Mouse (Mus musculus): ENCODE measurements at regions not wholly inside any gene's neighbourhood (a gene's known extent, or its start where the extent isn't known, plus 50 kb on each side); places are given as distances from the start of the nearest gene placed in this dataset.

GRCm38 (mm10) chr16:49965528-49966250 lies 165.4 kb downstream of the Cd47 start:
- no peaks in the 10 kb centered on the region for H3K9me3 ChIP-seq (replicated peaks)
- peak; percentile 78 for ATAC-seq (ENCODE audit: low FRiP score)
- no peaks in the 10 kb centered on the region for H3K36me3 ChIP-seq
- H3K27ac ChIP-seq = 0 out of 2 replicates have a peak overlapping the region, but pooled peaks have one; percentile 30
- H3K9ac ChIP-seq = no peak overlapping the region
- no peak overlapping the region for H3K4me3 ChIP-seq
- 37% methylated on average over 7 of the region's 7 CpGs for WGBS
- H3K4me2 ChIP-seq (replicated peaks) = no peak overlapping the region
- H3K4me1 ChIP-seq = peaks cover 10% of the 10 kb centered on the region; the same call in 1 of the 2 replicates
- no peaks in the 10 kb centered on the region for H3K27me3 ChIP-seq

GRCm38 (mm10) chr16:49966251-49966588 lies 165.9 kb downstream of the Cd47 start:
- ATAC-seq (ENCODE audit: low FRiP score) = no peak
- Histone ChIP-seq H3K27ac (no peak overlapping the region), H3K9me3 (replicated peaks) (no peaks in the 10 kb centered on the region), H3K4me2 (replicated peaks) (no peak overlapping the region), H3K36me3 (no peaks in the 10 kb centered on the region), H3K4me3 (no peak overlapping the region), H3K4me1 (peaks cover 10% of the 10 kb centered on the region; the same call in 1 of the 2 replicates), H3K27me3 (no peaks in the 10 kb centered on the region), H3K9ac (no peak overlapping the region)
- WGBS = 59% methylated on average over 2 of the region's 2 CpGs

GRCm38 (mm10) chr16:49967110-49967509 lies 166.8 kb downstream of the Cd47 start:
- Histone ChIP-seq H3K36me3 (no peaks in the 10 kb centered on the region), H3K4me1 (peaks cover 10% of the 10 kb centered on the region; the same call in 1 of the 2 replicates), H3K4me2 (replicated peaks) (no peak overlapping the region), H3K27me3 (no peaks in the 10 kb centered on the region), H3K9ac (no peak overlapping the region), H3K9me3 (replicated peaks) (no peaks in the 10 kb centered on the region), H3K27ac (no peak overlapping the region), H3K4me3 (no peak overlapping the region)
- 92% methylated on average over 7 of the region's 7 CpGs for WGBS
- ATAC-seq (ENCODE audit: low FRiP score) = no peak

GRCm38 (mm10) chr16:49968291-49968870 lies 168.0 kb downstream of the Cd47 start:
- peaks cover 10% of the 10 kb centered on the region; the same call in 1 of the 2 replicates for H3K4me1 ChIP-seq
- no peak overlapping the region for H3K4me2 ChIP-seq (replicated peaks)
- WGBS = 72% methylated on average over 4 of the region's 4 CpGs
- H3K4me3 ChIP-seq = no peak overlapping the region
- no peak overlapping the region for H3K9ac ChIP-seq
- no peaks in the 10 kb centered on the region for H3K9me3 ChIP-seq (replicated peaks)
- no peak overlapping the region for H3K27ac ChIP-seq
- H3K27me3 ChIP-seq = no peaks in the 10 kb centered on the region
- ATAC-seq (ENCODE audit: low FRiP score) = no peak
- no peaks in the 10 kb centered on the region for H3K36me3 ChIP-seq

- H3K4me2 ChIP-seq (replicated peaks) = no peak overlapping the region
- H3K4me1 ChIP-seq = peaks cover 10% of the 10 kb centered on the region; the same call in 1 of the 2 replicates
- no peak overlapping the region for H3K27ac ChIP-seq
- ATAC-seq (ENCODE audit: low FRiP score) = no peak
- no peaks in the 10 kb centered on the region for H3K36me3 ChIP-seq
- no peak overlapping the region for H3K9ac ChIP-seq
- H3K27me3 ChIP-seq = no peaks in the 10 kb centered on the region
- H3K9me3 ChIP-seq (replicated peaks) = no peaks in the 10 kb centered on the region
- no peak overlapping the region for H3K4me3 ChIP-seq
- WGBS = 96% methylated on average over 4 of the region's 4 CpGs
These were observed 168.7 kb downstream of the Cd47 start for GRCm38 (mm10) chr16:49969035-49969434.

GRCm38 (mm10) chr16:49969693-49970296 lies 169.5 kb downstream of the Cd47 start:
- Histone ChIP-seq H3K9me3 (replicated peaks) (no peaks in the 10 kb centered on the region), H3K4me3 (no peak overlapping the region), H3K27ac (no peak overlapping the region), H3K9ac (no peak overlapping the region), H3K27me3 (no peaks in the 10 kb centered on the region), H3K4me1 (peaks cover 10% of the 10 kb centered on the region; the same call in 1 of the 2 replicates), H3K36me3 (no peaks in the 10 kb centered on the region), H3K4me2 (replicated peaks) (no peak overlapping the region)
- no peak for ATAC-seq (ENCODE audit: low FRiP score)
- WGBS = 95% methylated on average over 2 of the region's 2 CpGs

GRCm38 (mm10) chr16:49970297-49970804 lies 170.0 kb downstream of the Cd47 start:
- H3K27ac ChIP-seq = no peak overlapping the region
- no peak overlapping the region for H3K4me3 ChIP-seq
- H3K9ac ChIP-seq = no peak overlapping the region
- H3K36me3 ChIP-seq = no peaks in the 10 kb centered on the region
- no peaks in the 10 kb centered on the region for H3K27me3 ChIP-seq
- no peak for ATAC-seq (ENCODE audit: low FRiP score)
- no peaks in the 10 kb centered on the region for H3K9me3 ChIP-seq (replicated peaks)
- H3K4me1 ChIP-seq = peaks cover 8% of the 10 kb centered on the region; the same call in 1 of the 2 replicates
- H3K4me2 ChIP-seq (replicated peaks) = no peak overlapping the region
- 79% methylated on average over 2 of the region's 2 CpGs for WGBS

- Histone ChIP-seq H3K4me1 (0 out of 2 replicates have a peak, but pooled peaks cover 1% of the 10 kb centered on the region), H3K27me3 (no peaks in the 10 kb centered on the region), H3K27ac (no peak overlapping the region), H3K9me3 (replicated peaks) (no peaks in the 10 kb centered on the region), H3K4me3 (no peak overlapping the region), H3K4me2 (replicated peaks) (no peak overlapping the region), H3K36me3 (no peaks in the 10 kb centered on the region), H3K9ac (no peak overlapping the region)
- no peak for ATAC-seq (ENCODE audit: low FRiP score)
- WGBS = 86% methylated on average over 3 of the region's 3 CpGs
These were observed 170.8 kb downstream of the Cd47 start for GRCm38 (mm10) chr16:49971141-49971555.

GRCm38 (mm10) chr16:49977276-49977675 lies 176.9 kb downstream of the Cd47 start:
- Histone ChIP-seq H3K4me2 (replicated peaks) (no peak overlapping the region), H3K4me1 (no peaks in the 10 kb centered on the region), H3K9ac (no peak overlapping the region), H3K27ac (no peak overlapping the region), H3K4me3 (no peak overlapping the region), H3K9me3 (replicated peaks) (no peaks in the 10 kb centered on the region), H3K36me3 (no peaks in the 10 kb centered on the region), H3K27me3 (no peaks in the 10 kb centered on the region)
- WGBS = 86% methylated on average over 2 of the region's 2 CpGs
- ATAC-seq (ENCODE audit: low FRiP score) = no peak

- Histone ChIP-seq H3K4me2 (replicated peaks) (no peak overlapping the region), H3K27ac (no peak overlapping the region), H3K4me1 (no peaks in the 10 kb centered on the region), H3K36me3 (no peaks in the 10 kb centered on the region), H3K4me3 (no peak overlapping the region), H3K9ac (no peak overlapping the region), H3K27me3 (no peaks in the 10 kb centered on the region), H3K9me3 (replicated peaks) (no peaks in the 10 kb centered on the region)
- 90% methylated on average over 4 of the region's 4 CpGs for WGBS
- no peak for ATAC-seq (ENCODE audit: low FRiP score)
These were observed 179.2 kb downstream of the Cd47 start for GRCm38 (mm10) chr16:49979426-49979940.

GRCm38 (mm10) chr16:49980178-49980646 lies 179.9 kb downstream of the Cd47 start:
- H3K4me3 ChIP-seq = no peak overlapping the region
- H3K36me3 ChIP-seq = no peaks in the 10 kb centered on the region
- H3K4me2 ChIP-seq (replicated peaks) = no peak overlapping the region
- no peak for ATAC-seq (ENCODE audit: low FRiP score)
- H3K27ac ChIP-seq = no peak overlapping the region
- 40% methylated on average over 10 of the region's 10 CpGs for WGBS
- H3K9me3 ChIP-seq (replicated peaks) = no peaks in the 10 kb centered on the region
- H3K9ac ChIP-seq = no peak overlapping the region
- H3K4me1 ChIP-seq = 0 out of 2 replicates have a peak, but pooled peaks cover under 1% of the 10 kb centered on the region
- H3K27me3 ChIP-seq = no peaks in the 10 kb centered on the region

- WGBS = 79% methylated on average over 4 of the region's 4 CpGs
- H3K9ac ChIP-seq = no peak overlapping the region
- no peaks in the 10 kb centered on the region for H3K36me3 ChIP-seq
- ATAC-seq (ENCODE audit: low FRiP score) = no peak
- H3K4me1 ChIP-seq = 0 out of 2 replicates have a peak, but pooled peaks cover 5% of the 10 kb centered on the region
- no peaks in the 10 kb centered on the region for H3K27me3 ChIP-seq
- no peak overlapping the region for H3K4me3 ChIP-seq
- H3K4me2 ChIP-seq (replicated peaks) = no peak overlapping the region
- H3K27ac ChIP-seq = no peak overlapping the region
- no peaks in the 10 kb centered on the region for H3K9me3 ChIP-seq (replicated peaks)
These were observed 181.8 kb downstream of the Cd47 start for GRCm38 (mm10) chr16:49982180-49982579.
